Mouse (Mus musculus): ENCODE results near the gene Prtg. TPM values are rescaled to one million over a fixed set of nuclear protein-coding genes. Genes with fewer than 3 reads are reported as not detected.

Prtg gene
- polyA plus RNA-seq, 1 experiment from 2014 or later, result 11.1 TPM

DNA sequence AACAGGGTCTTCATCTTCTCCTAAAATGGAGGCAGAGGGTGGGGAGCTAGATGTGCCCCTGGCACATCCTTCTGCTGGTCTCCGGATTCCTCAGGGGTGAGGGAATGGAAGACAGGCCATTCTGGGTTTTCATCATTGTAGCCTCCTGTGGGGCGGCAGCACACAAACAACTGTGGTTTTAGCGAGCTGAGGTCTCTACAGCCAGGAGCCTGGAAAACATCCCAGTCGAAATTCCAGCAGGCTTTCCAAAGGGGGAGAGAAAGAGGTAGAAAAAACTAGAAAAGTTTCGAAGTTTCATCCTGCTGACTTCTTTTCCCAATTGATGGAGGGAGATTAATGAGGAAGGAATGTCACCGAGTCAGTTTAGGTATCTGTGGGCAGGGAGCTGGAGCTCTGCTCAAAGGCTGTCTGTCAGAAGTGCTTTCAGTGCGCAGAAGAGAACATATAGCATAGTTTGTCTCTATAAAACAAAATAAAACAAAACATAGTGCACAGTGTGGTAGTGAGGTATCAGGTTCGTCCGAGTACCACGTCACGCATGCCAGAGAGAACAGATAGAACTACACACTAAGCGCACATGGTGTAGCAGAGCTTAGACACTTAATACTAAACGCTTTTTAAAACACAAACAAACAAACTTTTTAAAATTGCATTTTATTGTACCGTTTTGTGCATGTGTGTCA is 16.0 kb upstream of the Prtg start:
- 46% methylated on average over 14 of the region's 14 CpGs for WGBS
- no peak for DNase-seq (ENCODE audit: low spot score)
- no peaks in the 10 kb centered on the region for H3K9me3 ChIP-seq
- H3K27ac ChIP-seq, result peak overlapping the region; percentile 72
- H3K4me3 ChIP-seq, result peak overlapping the region; percentile 25; the same call in 1 of the 2 replicates
- H3K27me3 ChIP-seq (ENCODE audit: insufficient read depth, poor library complexity, severe bottlenecking), result no peaks in the 10 kb centered on the region
- no peaks in the 10 kb centered on the region for H3K36me3 ChIP-seq
- peaks cover 36% of the 10 kb centered on the region for H3K4me1 ChIP-seq

DNA sequence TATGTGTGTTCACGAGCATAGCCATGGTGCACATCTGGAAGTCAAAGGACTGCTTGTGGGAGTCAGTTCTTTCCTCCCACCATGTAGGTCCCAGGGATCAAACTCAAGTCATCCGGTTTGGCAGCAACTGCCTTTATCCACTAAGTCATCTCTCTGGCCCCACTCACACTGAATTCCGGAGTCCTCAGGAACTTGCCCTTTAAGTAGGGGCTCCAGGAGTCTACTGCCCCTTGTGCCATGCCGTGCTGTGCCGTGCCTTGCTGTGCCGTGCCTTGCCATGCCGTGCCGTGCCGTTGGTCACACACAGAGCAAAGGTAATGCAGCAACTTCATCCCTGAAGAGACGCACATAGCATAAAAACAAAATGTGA is 15.5 kb upstream of the Prtg start:
- Histone ChIP-seq H3K27ac (peak overlapping the region; percentile 72), H3K4me1 (peaks cover 41% of the 10 kb centered on the region), H3K9me3 (no peaks in the 10 kb centered on the region), H3K4me3 (peak overlapping the region; percentile 25; the same call in 1 of the 2 replicates), H3K36me3 (no peaks in the 10 kb centered on the region), H3K27me3 (ENCODE audit: insufficient read depth, poor library complexity, severe bottlenecking) (no peaks in the 10 kb centered on the region)
- 23% methylated on average over 10 of the region's 10 CpGs for WGBS
- DNase-seq (ENCODE audit: low spot score), result no peak

DNA sequence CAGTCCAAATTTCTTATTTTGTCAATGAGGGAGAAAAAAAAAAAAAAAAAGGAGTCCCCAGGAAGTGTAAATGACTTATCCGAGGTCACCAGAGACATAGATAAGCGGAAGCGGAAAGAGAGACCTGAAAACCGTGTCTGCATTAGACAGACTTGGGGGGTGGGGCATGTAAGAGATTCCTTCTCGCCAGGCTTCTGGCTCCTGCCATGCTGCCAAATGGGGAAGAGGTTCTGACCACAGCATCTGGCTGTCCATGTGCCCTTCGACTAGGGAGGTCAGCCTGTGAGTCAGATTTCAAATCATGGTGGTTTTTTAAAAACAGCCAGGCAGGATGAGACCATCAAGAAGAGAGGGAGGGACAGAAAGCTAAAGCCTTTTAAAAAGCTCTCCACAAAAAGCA is 15.0 kb upstream of the Prtg start:
- no peak for DNase-seq (ENCODE audit: low spot score)
- peaks cover 38% of the 10 kb centered on the region for H3K4me1 ChIP-seq
- 6% methylated on average over 6 of the region's 6 CpGs for WGBS
- peak overlapping the region; percentile 72 for H3K27ac ChIP-seq
- no peaks in the 10 kb centered on the region for H3K27me3 ChIP-seq (ENCODE audit: insufficient read depth, poor library complexity, severe bottlenecking)
- peak overlapping the region; percentile 25; the same call in 1 of the 2 replicates for H3K4me3 ChIP-seq
- H3K36me3 ChIP-seq, result no peaks in the 10 kb centered on the region
- no peaks in the 10 kb centered on the region for H3K9me3 ChIP-seq

DNA sequence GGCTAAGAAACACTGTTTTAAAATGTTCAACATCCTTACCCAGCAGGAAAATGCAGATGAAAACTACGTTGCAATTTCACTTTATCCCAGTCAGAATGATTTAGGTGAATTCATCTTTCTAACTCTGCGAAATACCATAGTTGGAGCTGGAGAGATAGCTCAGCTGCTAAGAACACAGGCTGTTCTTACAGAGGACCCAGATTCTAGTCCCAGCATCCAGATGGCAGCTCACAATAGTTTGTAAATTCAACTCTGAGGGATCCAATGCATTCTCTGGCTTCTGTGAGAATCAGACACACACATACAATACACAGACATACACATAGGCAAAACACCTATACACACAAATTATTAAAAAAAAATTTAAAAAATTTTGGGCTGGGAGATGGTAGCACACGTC is 11.4 kb upstream of the Prtg start:
- no peaks in the 10 kb centered on the region for H3K27me3 ChIP-seq (ENCODE audit: insufficient read depth, poor library complexity, severe bottlenecking)
- no peaks in the 10 kb centered on the region for H3K9me3 ChIP-seq
- no peak overlapping the region for H3K27ac ChIP-seq
- no peaks in the 10 kb centered on the region for H3K36me3 ChIP-seq
- no peak for DNase-seq (ENCODE audit: low spot score)
- no peak overlapping the region for H3K4me3 ChIP-seq
- peaks cover 33% of the 10 kb centered on the region for H3K4me1 ChIP-seq
- 85% methylated on average over 3 of the region's 3 CpGs for WGBS

DNA sequence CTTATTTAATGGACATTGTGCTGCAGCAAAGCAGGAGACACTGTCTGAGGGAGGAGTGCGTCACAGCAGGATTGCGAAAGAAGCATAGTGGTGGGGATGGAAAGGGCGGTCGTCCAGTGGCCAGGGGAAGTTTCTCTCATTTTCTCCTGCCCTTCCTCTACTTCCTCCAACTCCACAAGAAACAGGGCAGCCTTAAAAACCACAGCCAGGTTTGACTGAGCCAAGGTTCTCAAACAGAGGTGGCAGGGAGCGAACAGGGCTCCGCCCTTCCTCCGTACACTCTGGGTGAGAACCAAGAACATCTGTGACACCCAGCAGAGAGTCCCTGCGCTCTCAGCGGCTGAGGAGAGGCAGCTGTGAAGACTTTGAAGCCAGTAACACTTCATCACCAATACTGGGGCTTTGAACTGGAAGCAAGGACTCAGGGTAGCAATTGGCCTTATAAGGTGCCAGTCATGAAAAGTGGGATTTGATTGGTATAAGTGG is 9.5 kb upstream of the Prtg start:
- no peaks in the 10 kb centered on the region for H3K27me3 ChIP-seq (ENCODE audit: insufficient read depth, poor library complexity, severe bottlenecking)
- H3K27ac ChIP-seq, result peak overlapping the region; percentile 53; the same call in 1 of the 2 replicates
- WGBS, result 39% methylated on average over 9 of the region's 9 CpGs
- peak; percentile 76 for DNase-seq (ENCODE audit: low spot score)
- peak overlapping the region; percentile 34 for H3K4me3 ChIP-seq
- no peaks in the 10 kb centered on the region for H3K9me3 ChIP-seq
- no peaks in the 10 kb centered on the region for H3K36me3 ChIP-seq
- H3K4me1 ChIP-seq, result peaks cover 23% of the 10 kb centered on the region

DNA sequence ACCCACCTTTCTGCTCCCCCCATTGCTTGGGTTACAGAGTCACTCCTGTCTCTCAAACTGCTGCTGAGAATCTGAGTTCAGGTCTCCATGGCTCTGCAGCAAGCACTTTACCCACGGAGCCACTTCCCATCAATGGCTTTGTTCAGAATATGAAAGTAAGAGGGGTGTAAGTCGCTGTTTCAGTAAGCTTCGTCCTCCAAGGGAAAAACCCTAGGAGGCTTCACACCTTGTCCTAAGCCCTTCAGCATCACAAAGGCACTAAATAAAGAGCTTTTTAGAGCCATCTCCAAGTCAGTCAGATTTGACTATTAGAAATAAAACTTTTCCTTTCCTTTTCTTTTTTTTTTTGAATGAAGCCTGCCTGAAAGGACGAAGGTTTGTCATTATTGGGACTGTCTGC is 3.4 kb upstream of the Prtg start:
- 36% methylated on average over 4 of the region's 4 CpGs for WGBS
- DNase-seq (ENCODE audit: low spot score), result no peak
- Histone ChIP-seq H3K4me3 (no peak overlapping the region), H3K27ac (no peak overlapping the region), H3K27me3 (ENCODE audit: insufficient read depth, poor library complexity, severe bottlenecking) (no peaks in the 10 kb centered on the region), H3K9me3 (no peaks in the 10 kb centered on the region), H3K4me1 (peaks cover 40% of the 10 kb centered on the region), H3K36me3 (no peaks in the 10 kb centered on the region)

DNA sequence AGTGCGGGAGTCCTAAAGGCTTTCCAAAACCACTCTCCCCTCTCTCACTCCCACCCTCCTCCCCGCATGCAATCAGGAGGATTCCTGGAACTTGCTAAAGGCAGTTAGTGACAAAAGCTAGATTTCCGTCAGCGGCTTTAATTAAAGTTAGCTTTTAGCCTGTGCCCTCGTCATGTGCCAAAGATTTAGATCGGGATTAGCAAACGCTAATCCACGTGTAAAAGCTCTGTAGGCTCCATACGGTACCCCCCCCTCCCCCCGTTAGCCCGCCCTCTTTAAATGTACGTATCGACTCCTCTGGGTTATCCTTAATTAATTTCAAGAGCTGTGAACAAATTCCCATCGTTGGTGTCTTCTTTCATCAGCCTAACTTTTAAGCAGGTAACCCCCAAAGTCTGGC is 528 bp upstream of the Prtg start:
- H3K27ac ChIP-seq, result peak overlapping the region; percentile 99
- H3K4me3 ChIP-seq, result peak overlapping the region; percentile 90
- peaks cover 46% of the 10 kb centered on the region for H3K4me1 ChIP-seq
- peaks cover 12% of the 10 kb centered on the region for H3K36me3 ChIP-seq
- H3K9me3 ChIP-seq, result no peaks in the 10 kb centered on the region
- no peak for DNase-seq (ENCODE audit: low spot score)
- WGBS, result under 1% methylated on average over 14 of the region's 14 CpGs
- H3K27me3 ChIP-seq (ENCODE audit: insufficient read depth, poor library complexity, severe bottlenecking), result no peaks in the 10 kb centered on the region

DNA sequence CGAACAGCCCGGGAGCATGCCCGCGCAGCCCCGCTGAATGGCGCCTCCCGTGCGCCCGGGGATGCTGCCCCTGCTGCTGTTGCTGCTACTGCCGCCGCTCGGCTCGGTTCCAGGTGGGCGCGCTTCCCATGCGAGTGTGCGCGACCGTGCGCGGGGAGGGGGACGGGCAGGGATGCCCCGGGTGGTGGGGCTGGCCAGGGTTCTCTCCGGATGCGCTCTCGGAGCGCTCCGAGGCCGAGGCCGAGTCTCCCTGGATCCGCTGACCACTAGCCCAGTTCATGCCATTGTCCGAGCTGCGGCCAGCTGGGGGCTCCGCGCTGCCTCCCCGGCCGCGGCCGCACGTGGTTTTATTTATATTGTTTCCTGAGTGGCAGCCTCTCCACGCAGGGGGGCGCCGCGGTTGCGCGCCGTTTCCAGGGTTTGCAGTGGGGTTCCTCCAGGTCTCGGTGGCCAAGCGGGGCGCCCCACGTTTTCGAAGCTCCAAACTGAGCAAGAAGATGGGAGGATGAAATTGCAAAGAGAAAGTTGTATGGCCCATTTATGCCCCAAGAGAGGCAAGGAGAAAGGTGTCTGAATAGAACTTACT is 839 bp downstream of the Prtg start:
- peak overlapping the region; percentile 90 for H3K4me3 ChIP-seq
- DNase-seq (ENCODE audit: low spot score), result peak; percentile 80
- peaks cover 57% of the 10 kb centered on the region for H3K4me1 ChIP-seq
- H3K27me3 ChIP-seq (ENCODE audit: insufficient read depth, poor library complexity, severe bottlenecking), result no peaks in the 10 kb centered on the region
- peak overlapping the region; percentile 99 for H3K27ac ChIP-seq
- no peaks in the 10 kb centered on the region for H3K9me3 ChIP-seq
- WGBS, result under 1% methylated on average over 51 of the region's 52 CpGs
- peaks cover 12% of the 10 kb centered on the region for H3K36me3 ChIP-seq

DNA sequence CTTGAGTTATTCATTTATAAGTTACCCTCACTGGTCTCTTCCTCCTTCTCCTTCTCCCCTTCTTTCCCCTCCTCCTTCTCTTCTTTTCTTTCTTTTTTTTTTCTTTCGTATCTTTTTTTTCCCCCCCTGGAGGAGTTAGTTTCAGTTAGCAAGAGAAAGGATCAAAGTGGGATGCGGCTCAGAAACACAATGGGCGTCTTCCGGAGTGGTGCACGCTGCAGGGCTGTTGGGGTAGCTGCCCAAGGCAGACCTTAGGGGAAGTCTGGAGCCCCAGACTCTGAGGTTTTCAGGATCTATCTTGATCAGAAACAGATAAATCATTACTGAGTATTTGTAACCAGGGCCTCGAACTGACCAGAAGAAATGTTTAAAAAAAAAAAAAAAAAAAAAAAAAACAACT is 1.5 kb downstream of the Prtg start:
- under 1% methylated on average over 6 of the region's 6 CpGs for WGBS
- H3K36me3 ChIP-seq, result peaks cover 12% of the 10 kb centered on the region
- no peak for DNase-seq (ENCODE audit: low spot score)
- H3K27me3 ChIP-seq (ENCODE audit: insufficient read depth, poor library complexity, severe bottlenecking), result no peaks in the 10 kb centered on the region
- peak overlapping the region; percentile 90 for H3K4me3 ChIP-seq
- peaks cover 59% of the 10 kb centered on the region for H3K4me1 ChIP-seq
- H3K9me3 ChIP-seq, result no peaks in the 10 kb centered on the region
- peak overlapping the region; percentile 99 for H3K27ac ChIP-seq

DNA sequence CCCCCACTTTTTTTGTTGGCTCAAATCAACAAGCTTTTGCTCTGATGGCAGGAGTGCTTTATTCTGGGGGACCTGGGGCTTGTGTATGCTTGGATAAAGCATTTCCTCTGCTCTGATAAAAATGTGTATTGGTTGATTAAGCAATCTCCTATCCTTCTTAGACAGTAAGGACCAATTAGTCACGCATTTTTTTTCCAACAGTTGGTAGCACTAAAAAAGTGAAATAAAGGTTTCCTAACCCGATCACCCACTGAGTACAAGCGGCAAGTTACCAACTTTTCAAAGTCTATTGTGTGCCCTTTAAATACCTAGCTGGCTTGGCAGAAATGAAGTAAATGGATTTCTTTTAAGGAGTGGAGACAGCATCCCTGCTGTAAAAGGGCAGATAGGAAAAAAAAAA is 1.9 kb downstream of the Prtg start:
- DNase-seq (ENCODE audit: low spot score), result no peak
- WGBS, result 8% methylated on average over 3 of the region's 3 CpGs
- Histone ChIP-seq H3K4me1 (peaks cover 59% of the 10 kb centered on the region), H3K4me3 (peak overlapping the region; percentile 90), H3K36me3 (peaks cover 12% of the 10 kb centered on the region), H3K27ac (peak overlapping the region; percentile 99), H3K27me3 (ENCODE audit: insufficient read depth, poor library complexity, severe bottlenecking) (no peaks in the 10 kb centered on the region), H3K9me3 (no peaks in the 10 kb centered on the region)

DNA sequence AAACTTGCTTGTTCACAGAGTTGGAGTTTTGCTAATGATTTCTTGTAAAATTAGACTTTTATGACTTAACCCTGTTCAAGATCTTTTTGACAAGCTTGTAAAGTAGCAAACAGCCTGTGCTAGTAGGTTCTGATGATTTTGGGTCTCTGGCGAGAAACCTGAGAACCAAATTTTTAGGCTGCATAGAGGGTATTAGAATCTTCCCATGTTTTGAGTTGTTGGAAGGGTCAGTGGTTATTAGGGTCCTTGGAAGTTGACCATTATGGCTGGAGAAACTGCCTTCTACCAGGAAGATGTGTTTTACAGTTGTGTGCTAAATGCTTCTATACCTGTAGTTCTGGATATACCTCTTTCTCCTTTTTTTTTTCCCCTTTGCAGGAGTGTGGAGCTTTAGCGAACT is 2.4 kb downstream of the Prtg start:
- WGBS, result 47% methylated on average over 2 of the region's 2 CpGs
- Histone ChIP-seq H3K9me3 (no peaks in the 10 kb centered on the region), H3K4me3 (peak overlapping the region; percentile 90), H3K4me1 (peaks cover 61% of the 10 kb centered on the region), H3K36me3 (peaks cover 15% of the 10 kb centered on the region), H3K27me3 (ENCODE audit: insufficient read depth, poor library complexity, severe bottlenecking) (no peaks in the 10 kb centered on the region), H3K27ac (peak overlapping the region; percentile 99)
- no peak for DNase-seq (ENCODE audit: low spot score)

DNA sequence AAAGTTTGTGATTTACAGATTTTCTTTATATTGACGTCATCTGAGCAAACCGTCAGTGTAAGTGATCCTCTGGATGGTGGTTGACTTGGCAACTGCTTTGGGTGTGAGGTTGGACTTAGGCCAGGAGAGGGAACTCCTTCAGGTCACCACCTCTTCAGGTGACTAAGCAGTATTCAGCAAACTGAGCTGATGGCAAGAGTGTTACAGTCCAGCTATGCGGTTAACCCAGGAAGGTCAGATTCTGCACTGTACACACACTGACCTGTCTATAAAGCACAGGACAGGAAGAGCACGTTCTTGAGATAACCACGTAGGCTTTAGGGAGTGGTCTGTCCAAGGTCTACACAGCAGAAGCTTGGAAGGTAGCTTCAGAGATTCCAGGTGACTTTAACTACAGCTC is 3.9 kb downstream of the Prtg start:
- Histone ChIP-seq H3K36me3 (peaks cover 23% of the 10 kb centered on the region), H3K27ac (peak overlapping the region; percentile 62), H3K4me3 (no peak overlapping the region), H3K4me1 (peaks cover 57% of the 10 kb centered on the region), H3K9me3 (no peaks in the 10 kb centered on the region), H3K27me3 (ENCODE audit: insufficient read depth, poor library complexity, severe bottlenecking) (no peaks in the 10 kb centered on the region)
- 43% methylated on average over 5 of the region's 5 CpGs for WGBS
- no peak for DNase-seq (ENCODE audit: low spot score)

DNA sequence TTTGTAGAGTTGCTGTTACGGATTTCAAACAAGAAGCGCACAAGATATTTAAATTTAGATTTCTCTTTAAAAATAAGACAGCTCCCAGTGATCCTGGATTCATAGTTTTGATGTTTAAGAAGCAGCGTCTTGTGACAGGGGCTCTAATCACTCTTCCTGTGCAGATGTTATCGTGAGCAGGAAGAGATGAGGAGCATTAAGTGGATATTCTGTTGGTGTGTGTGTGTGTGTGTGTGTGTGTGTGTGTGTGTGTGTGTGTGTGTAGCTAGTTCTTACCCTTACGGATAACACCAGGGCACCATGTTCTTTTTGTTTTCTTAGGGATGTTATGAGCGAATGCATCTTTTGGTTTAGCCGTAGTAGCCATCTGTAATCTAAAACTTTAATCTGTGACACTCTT is 5.4 kb downstream of the Prtg start:
- Histone ChIP-seq H3K4me3 (no peak overlapping the region), H3K4me1 (peaks cover 43% of the 10 kb centered on the region), H3K9me3 (no peaks in the 10 kb centered on the region), H3K27me3 (ENCODE audit: insufficient read depth, poor library complexity, severe bottlenecking) (no peaks in the 10 kb centered on the region), H3K36me3 (peaks cover 37% of the 10 kb centered on the region), H3K27ac (peak overlapping the region; percentile 69; the same call in 1 of the 2 replicates)
- whole genome bisulfite sequencing, result 38% methylated on average over 7 of the region's 7 CpGs
- DNase-seq (ENCODE audit: low spot score), result no peak
